Mouse (Mus musculus) CD4-positive naive resting alpha-beta T cell, adult 76 days (primary cell): ENCODE data around the gene Apoa2. TPM values are rescaled to one million over a fixed set of nuclear protein-coding genes. Genes with fewer than 3 reads are reported as not detected.

Experiments used
- total RNA-seq: library from RNA; stranded (reverse); gene quantifications from one replicate; pipeline ENCODE4 v1.2.4, GENCODE M21; 2023

Gene Apoa2
- not detected for total RNA-seq

GRCm38 (mm10) chr1:171224857-171225256 is at the start of gene Apoa2:
Gene Apoa2, plus strand, starts transcription at chr1:171225054.

GRCm38 (mm10) chr1:171195887-171196397 is 28.9 kb upstream of the Apoa2 start, which contains the start of gene Pcp4l1:
Gene Pcp4l1, minus strand, starts transcription at chr1:171196268.

GRCm38 (mm10) chr1:171213801-171214496 is 10.9 kb upstream of the Apoa2 start, which contains the start of gene Nr1i3:
Gene Nr1i3, plus strand, starts transcription at chr1:171213970.

GRCm38 (mm10) chr1:171222238-171223155 is 2.4 kb upstream of the Apoa2 start, which contains the start of gene Tomm40l:
Gene Tomm40l, minus strand, starts transcription at chr1:171222514.

GRCm38 (mm10) chr1:171234126-171234525 is 9.3 kb downstream of the Apoa2 start, which contains the start of gene Fcer1g:
Gene Fcer1g, minus strand, starts transcription at chr1:171234365.

GRCm38 (mm10) chr1:171249913-171250600 is 25.2 kb downstream of the Apoa2 start, which contains the start of gene Adamts4:
Gene Adamts4, plus strand, starts transcription at chr1:171250421.

GRCm38 (mm10) chr1:171250680-171251593 is 26.1 kb downstream of the Apoa2 start, which contains the start of gene Ndufs2:
Gene Ndufs2, minus strand, starts transcription at chr1:171251388.

GRCm38 (mm10) chr1:171269848-171270572 is 45.2 kb downstream of the Apoa2 start, which contains the start of gene B4galt3:
Gene B4galt3, plus strand, starts transcription at chr1:171270328.

Other genes starting within 250 kb of the Apoa2 start
- 13.9 TPM for gene Fcgr2b, start 248.5 kb upstream of the Apoa2 start, total RNA-seq
- gene Fcgr4, start 206.1 kb upstream of the Apoa2 start, total RNA-seq = 1.2 TPM
- gene Fcgr3, start 160.1 kb upstream of the Apoa2 start, total RNA-seq = 2.7 TPM
- not detected for gene Cfap126, start 111.1 kb upstream of the Apoa2 start, total RNA-seq
- gene Sdhc, start 74.5 kb upstream of the Apoa2 start, total RNA-seq = 101 TPM
- gene Mpz, start 74.3 kb upstream of the Apoa2 start, total RNA-seq = not detected
- gene Pcp4l1, start 28.8 kb upstream of the Apoa2 start, total RNA-seq = not detected
- gene Nr1i3, start 11.1 kb upstream of the Apoa2 start, total RNA-seq = not detected
- 17.0 TPM for gene Tomm40l, start 2.5 kb upstream of the Apoa2 start, total RNA-seq
- gene Fcer1g, start 9.3 kb downstream of the Apoa2 start, total RNA-seq = 16.9 TPM
- gene Adamts4, start 25.4 kb downstream of the Apoa2 start, total RNA-seq = not detected
- gene Ndufs2, start 26.3 kb downstream of the Apoa2 start, total RNA-seq = 99.5 TPM
- gene B4galt3, start 45.3 kb downstream of the Apoa2 start, total RNA-seq = 69.6 TPM
- 43.1 TPM for gene Ppox, start 56.1 kb downstream of the Apoa2 start, total RNA-seq
- gene Usp21, start 62.9 kb downstream of the Apoa2 start, total RNA-seq = 42.5 TPM
- 53.9 TPM for gene Ufc1, start 70.0 kb downstream of the Apoa2 start, total RNA-seq
- gene Dedd, start 104.1 kb downstream of the Apoa2 start, total RNA-seq = 30.6 TPM
- gene Nit1, start 120.6 kb downstream of the Apoa2 start, total RNA-seq = 16.8 TPM
- gene Pfdn2, start 120.6 kb downstream of the Apoa2 start, total RNA-seq = 72.0 TPM
- 0.35 TPM for gene Klhdc9, start 135.7 kb downstream of the Apoa2 start, total RNA-seq
- gene Nectin4, start 145.0 kb downstream of the Apoa2 start, total RNA-seq = 0.29 TPM
- 171 TPM for gene Arhgap30, start 163.9 kb downstream of the Apoa2 start, total RNA-seq
- gene Usf1, start 186.3 kb downstream of the Apoa2 start, total RNA-seq = 80.1 TPM
- 5.9 TPM for gene Tstd1, start 193.8 kb downstream of the Apoa2 start, total RNA-seq
- 3.1 TPM for gene F11r, start 212.5 kb downstream of the Apoa2 start, total RNA-seq